Mouse (Mus musculus): ENCODE data around the gene Rin1. TPM values are rescaled to one million over a fixed set of nuclear protein-coding genes. Genes with fewer than 3 reads are reported as not detected.

Gene Rin1
- polyA plus RNA-seq, 1 experiment from 2014 or later = 4.2 TPM

- Histone ChIP-seq H3K27ac (ENCODE audit: low read length) (no peak overlapping the region), H3K27me3 (ENCODE audit: control insufficient read depth, insufficient read depth, low read depth, low read length) (no peaks in the 10 kb centered on the region), H3K4me3 (ENCODE audit: low read length) (no peak overlapping the region), H3K4me1 (replicated peaks; ENCODE audit: control insufficient read depth, insufficient read depth, low read length) (peaks cover 8% of the 10 kb centered on the region), H3K9ac (ENCODE audit: low read length) (no peak overlapping the region), H3K4me2 (ENCODE audit: low read depth, low read length) (no peak overlapping the region), H3K36me3 (ENCODE audit: control insufficient read depth, insufficient read depth, low read length) (no peaks in the 10 kb centered on the region), H3K9me3 (ENCODE audit: control insufficient read depth, low read length) (no peaks in the 10 kb centered on the region)
- WGBS = 87% methylated on average over 3 of the region's 3 CpGs
- no peak for ATAC-seq (ENCODE audit: low read depth)
Measured at GRCm38 (mm10) chr19:5018191-5018590, 32.1 kb upstream of the Rin1 start.

- WGBS = 78% methylated on average over 2 of the region's 2 CpGs
- Histone ChIP-seq H3K9ac (ENCODE audit: low read length) (no peak overlapping the region), H3K27me3 (ENCODE audit: control insufficient read depth, insufficient read depth, low read depth, low read length) (no peaks in the 10 kb centered on the region), H3K4me3 (ENCODE audit: low read length) (no peak overlapping the region), H3K4me1 (replicated peaks; ENCODE audit: control insufficient read depth, insufficient read depth, low read length) (peaks cover 9% of the 10 kb centered on the region), H3K4me2 (ENCODE audit: low read depth, low read length) (no peak overlapping the region), H3K9me3 (ENCODE audit: control insufficient read depth, low read length) (no peaks in the 10 kb centered on the region), H3K27ac (ENCODE audit: low read length) (no peak overlapping the region), H3K36me3 (ENCODE audit: control insufficient read depth, insufficient read depth, low read length) (no peaks in the 10 kb centered on the region)
- ATAC-seq (ENCODE audit: low read depth) = no peak
Measured at GRCm38 (mm10) chr19:5021416-5021815, 28.9 kb upstream of the Rin1 start.

GRCm38 (mm10) chr19:5023621-5024479 lies 26.4 kb upstream of the Rin1 start, which contains the start of gene Slc29a2:
Gene Slc29a2, plus strand, starts transcription at chr19:5023860.
- Histone ChIP-seq H3K36me3 (ENCODE audit: control insufficient read depth, insufficient read depth, low read length) (0 out of 2 replicates have a peak, but pooled peaks cover 2% of the 10 kb centered on the region), H3K27ac (ENCODE audit: low read length) (peak within 1 kb of the TSS; percentile 86), H3K9me3 (ENCODE audit: control insufficient read depth, low read length) (no peaks in the 10 kb centered on the region), H3K4me2 (ENCODE audit: low read depth, low read length) (peak within 1 kb of the TSS; percentile 78), H3K27me3 (ENCODE audit: control insufficient read depth, insufficient read depth, low read depth, low read length) (no peaks in the 10 kb centered on the region), H3K4me1 (replicated peaks; ENCODE audit: control insufficient read depth, insufficient read depth, low read length) (0 out of 2 replicates have a peak, but pooled peaks cover 6% of the 10 kb centered on the region), H3K4me3 (ENCODE audit: low read length) (peak within 1 kb of the TSS; percentile 58), H3K9ac (ENCODE audit: low read length) (peak within 1 kb of the TSS; percentile 83)
- peak; percentile 98 for ATAC-seq (ENCODE audit: low read depth)
- WGBS = under 1% methylated on average over 62 of the region's 62 CpGs

- H3K9me3 ChIP-seq (ENCODE audit: control insufficient read depth, low read length) = no peaks in the 10 kb centered on the region
Measured at GRCm38 (mm10) chr19:5026111-5026510, 24.2 kb upstream of the Rin1 start.

DNA sequence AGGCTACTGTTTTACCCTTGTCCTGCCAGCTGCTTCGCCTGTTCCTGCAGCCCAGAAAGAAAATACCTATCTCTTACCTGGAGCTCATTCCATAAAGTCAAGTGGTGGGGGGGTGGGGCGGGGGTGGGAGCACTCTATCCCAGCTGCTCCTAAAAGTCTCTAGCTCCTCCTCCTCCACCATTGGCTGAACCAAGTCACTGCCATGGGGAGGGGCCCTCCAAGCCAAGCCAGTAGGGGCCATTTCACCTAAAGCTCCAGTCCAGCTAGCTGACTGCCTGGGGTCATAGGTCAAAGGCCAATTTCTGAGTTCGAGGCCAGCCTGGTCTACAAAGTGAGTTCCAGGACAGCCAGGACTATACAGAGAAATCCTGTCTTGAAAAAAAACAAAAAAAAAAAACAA lies 17.6 kb upstream of the Rin1 start:
- WGBS = 51% methylated on average over 3 of the region's 3 CpGs
- 0 out of 2 replicates have a peak, but pooled peaks cover 1% of the 10 kb centered on the region for H3K36me3 ChIP-seq (ENCODE audit: control insufficient read depth, insufficient read depth, low read length)
- H3K9ac ChIP-seq (ENCODE audit: low read length) = no peak overlapping the region
- no peak overlapping the region for H3K4me2 ChIP-seq (ENCODE audit: low read depth, low read length)
- ATAC-seq (ENCODE audit: low read depth) = 0 out of 2 replicates have a peak, but pooled peaks have one; percentile 41
- no peaks in the 10 kb centered on the region for H3K9me3 ChIP-seq (ENCODE audit: control insufficient read depth, low read length)
- H3K4me3 ChIP-seq (ENCODE audit: low read length) = no peak overlapping the region
- no peak overlapping the region for H3K27ac ChIP-seq (ENCODE audit: low read length)
- H3K4me1 ChIP-seq (replicated peaks; ENCODE audit: control insufficient read depth, insufficient read depth, low read length) = no peaks in the 10 kb centered on the region; the same call in 1 of the 2 replicates
- no peaks in the 10 kb centered on the region for H3K27me3 ChIP-seq (ENCODE audit: control insufficient read depth, insufficient read depth, low read depth, low read length)

More at GRCm38 (mm10) chr19:5026111-5026510, 24.2 kb upstream of the Rin1 start:
- Histone ChIP-seq H3K4me1 (replicated peaks; ENCODE audit: control insufficient read depth, insufficient read depth, low read length) (0 out of 2 replicates have a peak, but pooled peaks cover 6% of the 10 kb centered on the region), H3K36me3 (ENCODE audit: control insufficient read depth, insufficient read depth, low read length) (0 out of 2 replicates have a peak, but pooled peaks cover 2% of the 10 kb centered on the region), H3K4me3 (ENCODE audit: low read length) (no peak overlapping the region), H3K4me2 (ENCODE audit: low read depth, low read length) (no peak overlapping the region), H3K9ac (ENCODE audit: low read length) (no peak overlapping the region), H3K27me3 (ENCODE audit: control insufficient read depth, insufficient read depth, low read depth, low read length) (no peaks in the 10 kb centered on the region), H3K27ac (ENCODE audit: low read length) (no peak overlapping the region)
- WGBS = 85% methylated on average over 8 of the region's 8 CpGs
- no peak for ATAC-seq (ENCODE audit: low read depth)

DNA sequence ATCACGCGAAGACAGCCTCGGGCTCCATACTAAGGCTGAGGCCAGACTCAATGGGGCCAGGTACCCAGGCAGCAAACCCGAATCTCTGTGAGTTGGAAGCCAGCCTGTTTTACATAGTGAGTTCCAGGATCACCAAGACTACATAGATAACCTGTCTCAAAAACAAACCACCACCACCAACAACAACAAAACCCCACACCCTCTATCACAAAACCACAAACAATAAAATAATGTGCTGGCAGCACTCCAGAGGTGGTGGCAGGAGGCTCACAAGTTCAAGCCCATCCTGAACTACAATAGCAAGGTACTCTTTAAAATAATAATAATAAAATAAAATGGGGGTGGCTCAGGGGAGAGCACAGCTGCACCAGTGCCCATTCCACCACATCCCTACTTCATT lies 13.7 kb upstream of the Rin1 start:
- Histone ChIP-seq H3K36me3 (ENCODE audit: control insufficient read depth, insufficient read depth, low read length) (no peaks in the 10 kb centered on the region), H3K4me1 (replicated peaks; ENCODE audit: control insufficient read depth, insufficient read depth, low read length) (peaks cover 20% of the 10 kb centered on the region), H3K27ac (ENCODE audit: low read length) (no peak overlapping the region), H3K9ac (ENCODE audit: low read length) (no peak overlapping the region), H3K9me3 (ENCODE audit: control insufficient read depth, low read length) (no peaks in the 10 kb centered on the region), H3K4me2 (ENCODE audit: low read depth, low read length) (no peak overlapping the region), H3K27me3 (ENCODE audit: control insufficient read depth, insufficient read depth, low read depth, low read length) (no peaks in the 10 kb centered on the region), H3K4me3 (ENCODE audit: low read length) (no peak overlapping the region)
- ATAC-seq (ENCODE audit: low read depth) = no peak
- WGBS = 78% methylated on average over 4 of the region's 4 CpGs

DNA sequence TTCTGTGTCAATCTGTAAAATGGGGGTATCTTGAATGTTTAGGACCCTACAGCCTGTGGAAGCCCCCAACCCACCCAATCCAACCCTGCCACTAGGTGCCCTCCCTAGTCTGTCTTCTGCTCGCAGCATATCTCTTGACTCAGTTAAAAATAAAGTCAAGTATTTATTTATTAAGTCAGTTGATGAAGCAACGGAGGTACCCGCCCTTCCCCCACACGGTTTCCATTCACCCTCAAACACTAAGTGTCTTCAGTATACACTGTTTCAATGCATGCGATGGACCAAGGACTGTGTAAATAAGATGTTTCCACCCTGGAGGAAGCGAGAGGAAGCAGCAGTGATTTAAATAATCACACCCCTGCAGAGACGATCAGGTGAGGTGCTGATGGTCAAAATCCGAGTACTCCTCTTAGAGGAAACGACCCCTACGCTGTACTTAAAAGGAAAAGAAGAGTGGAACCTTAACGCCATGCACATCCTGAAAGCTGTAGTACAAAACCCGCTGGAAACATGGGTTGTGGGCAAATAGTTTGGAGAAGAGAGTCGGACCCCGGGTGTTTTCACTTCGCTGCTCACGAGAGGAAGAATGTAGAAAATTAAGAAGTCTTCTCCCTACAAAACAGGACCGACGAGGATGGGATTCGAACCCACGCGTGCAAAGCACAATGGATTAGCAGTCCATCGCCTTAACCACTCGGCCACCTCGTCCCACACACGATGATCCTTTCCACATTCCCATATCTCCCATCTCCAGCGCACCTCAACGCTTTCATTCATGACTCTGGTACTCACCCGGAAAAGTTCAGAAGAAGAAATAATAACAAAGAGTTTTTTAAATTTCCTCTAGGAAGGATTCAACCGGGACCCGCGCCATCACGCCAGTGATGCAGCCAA lies 12.4 kb upstream of the Rin1 start:
- peak overlapping the region; percentile 96 for H3K9ac ChIP-seq (ENCODE audit: low read length)
- peak; percentile 40 for ATAC-seq (ENCODE audit: low read depth)
- no peaks in the 10 kb centered on the region for H3K27me3 ChIP-seq (ENCODE audit: control insufficient read depth, insufficient read depth, low read depth, low read length)
- H3K4me3 ChIP-seq (ENCODE audit: low read length) = peak overlapping the region; percentile 97
- peak overlapping the region; percentile 99 for H3K4me2 ChIP-seq (ENCODE audit: low read depth, low read length)
- no peaks in the 10 kb centered on the region for H3K9me3 ChIP-seq (ENCODE audit: control insufficient read depth, low read length)
- WGBS = 1% methylated on average over 32 of the region's 32 CpGs
- H3K36me3 ChIP-seq (ENCODE audit: control insufficient read depth, insufficient read depth, low read length) = no peaks in the 10 kb centered on the region
- peak overlapping the region; percentile 82 for H3K27ac ChIP-seq (ENCODE audit: low read length)
- peaks cover 25% of the 10 kb centered on the region for H3K4me1 ChIP-seq (replicated peaks; ENCODE audit: control insufficient read depth, insufficient read depth, low read length)

- under 1% methylated on average over 43 of the region's 44 CpGs for WGBS
- H3K4me1 ChIP-seq (replicated peaks; ENCODE audit: control insufficient read depth, insufficient read depth, low read length) = peaks cover 25% of the 10 kb centered on the region
- no peaks in the 10 kb centered on the region for H3K9me3 ChIP-seq (ENCODE audit: control insufficient read depth, low read length)
- H3K27me3 ChIP-seq (ENCODE audit: control insufficient read depth, insufficient read depth, low read depth, low read length) = no peaks in the 10 kb centered on the region
- H3K36me3 ChIP-seq (ENCODE audit: control insufficient read depth, insufficient read depth, low read length) = no peaks in the 10 kb centered on the region
- peak within 1 kb of the TSS; percentile 99 for H3K4me2 ChIP-seq (ENCODE audit: low read depth, low read length)
- ATAC-seq (ENCODE audit: low read depth) = peak; percentile 94
- peak within 1 kb of the TSS; percentile 82 for H3K27ac ChIP-seq (ENCODE audit: low read length)
- peak within 1 kb of the TSS; percentile 96 for H3K9ac ChIP-seq (ENCODE audit: low read length)
- peak within 1 kb of the TSS; percentile 97 for H3K4me3 ChIP-seq (ENCODE audit: low read length)
Measured at GRCm38 (mm10) chr19:5038709-5039156, 11.5 kb upstream of the Rin1 start, which contains the start of the genes B4gat1 and AC124502.3. Gene B4gat1, plus strand, starts transcription at chr19:5038826. Gene AC124502.3, plus strand, starts transcription at chr19:5038891.

Measured in lung, embryonic 16.5 days (tissue).